In genomic region chr2:11173521-11173920, GRCm38 (mm10) we compare ENCODE assay signal across 10 mouse cellular contexts. TPM values are rescaled to one million over a fixed set of nuclear protein-coding genes. Genes with fewer than 3 reads are reported as not detected.
DNase-seq lines count a peak whose midpoint lies in the region; ATAC-seq and TF ChIP-seq lines count a peak whose summit lies in the region.
"Had no signal": no experiment of that assay in that cellular context is flagged by ENCODE, and none has a peak within 500 bp of the region (broad histone marks: within the 10 kb centered on the region; RNA-seq: fewer than 3 reads in every experiment).

No protein-coding gene starts in this region.

- no peak for ATAC-seq in megakaryocyte, adult 5-6 weeks (ENCODE audit: poor library complexity, severe bottlenecking)
- no peak for ATAC-seq in forebrain, embryonic 15.5 days (replicated peaks)
- ATAC-seq in midbrain, embryonic 11.5 days (ENCODE audit: low FRiP score): no peak
- ATAC-seq in lung, postnatal 0 days: no peak

- H3K9me3 ChIP-seq in megakaryocyte, embryonic 14.5 days: no peaks in the 10 kb centered on the region
- H3K9me3 ChIP-seq in forebrain, embryonic 15.5 days: no peaks in the 10 kb centered on the region
- H3K9me3 ChIP-seq in midbrain, embryonic 11.5 days (ENCODE audit: control insufficient read depth, low read length): no peaks in the 10 kb centered on the region
- no peaks in the 10 kb centered on the region for H3K9me3 ChIP-seq in lung, postnatal 0 days (ENCODE audit: low read length)
- H3K9me3 ChIP-seq: liver, embryonic 15.5 days had no signal

- TF ChIP-seq CTCF in lung, postnatal 0 days (IDR thresholded peaks at IDR 0.05): no peak

- peaks cover 44% of the 10 kb centered on the region for H3K36me3 ChIP-seq in megakaryocyte, embryonic 14.5 days (replicated peaks; ENCODE audit: low read length)
- H3K36me3 ChIP-seq in forebrain, embryonic 15.5 days: no peaks in the 10 kb centered on the region
- H3K36me3 ChIP-seq in midbrain, embryonic 11.5 days (ENCODE audit: control insufficient read depth, insufficient read depth, low read length): no peaks in the 10 kb centered on the region
- H3K36me3 ChIP-seq in lung, postnatal 0 days (ENCODE audit: insufficient read depth, low read length): no peaks in the 10 kb centered on the region
- H3K36me3 ChIP-seq: liver, embryonic 15.5 days had no signal

- peak overlapping the region; percentile 17; the same call in 1 of the 2 replicates for H3K4me2 ChIP-seq in forebrain, embryonic 15.5 days (replicated peaks)
- H3K4me2 ChIP-seq in midbrain, embryonic 11.5 days: peak overlapping the region; percentile 80; the same call in 1 of the 2 replicates
- H3K4me2 ChIP-seq in lung, postnatal 0 days (replicated peaks; ENCODE audit: low read depth, low read length): no peak overlapping the region

- peaks cover 81% of the 10 kb centered on the region for H3K4me1 ChIP-seq in megakaryocyte, embryonic 14.5 days
- peaks cover 18% of the 10 kb centered on the region for H3K4me1 ChIP-seq in forebrain, embryonic 15.5 days
- H3K4me1 ChIP-seq in midbrain, embryonic 11.5 days (ENCODE audit: control insufficient read depth, insufficient read depth, low read length): peaks cover 9% of the 10 kb centered on the region
- H3K4me1 ChIP-seq in lung, postnatal 0 days (ENCODE audit: insufficient read depth, low read depth, low read length): no peaks in the 10 kb centered on the region

- no peaks in the 10 kb centered on the region for H3K27me3 ChIP-seq in megakaryocyte, embryonic 14.5 days (replicated peaks)
- peaks cover 54% of the 10 kb centered on the region for H3K27me3 ChIP-seq in forebrain, embryonic 15.5 days
- peaks cover 3% of the 10 kb centered on the region; the same call in 1 of the 2 replicates for H3K27me3 ChIP-seq in midbrain, embryonic 11.5 days (ENCODE audit: control insufficient read depth, insufficient read depth, low read length)
- H3K27me3 ChIP-seq in lung, postnatal 0 days (replicated peaks; ENCODE audit: insufficient read depth, low read length): no peaks in the 10 kb centered on the region

- no peak for DNase-seq in midbrain, embryonic 11.5 days (ENCODE audit: low spot score, missing footprints)
- peak; percentile 72 for DNase-seq in thymus, postnatal 25 days
- DNase-seq in cerebellum, adult 18-20 months: no peak
- DNase-seq in right cerebral cortex, postnatal 10 days (ENCODE audit: low spot score in 2 of 2): no peak
- DNase-seq in lung, postnatal 0 days (ENCODE audit: low spot score): no peak

- H3K9ac ChIP-seq in forebrain, embryonic 15.5 days (replicated peaks): no peak overlapping the region
- H3K9ac ChIP-seq in midbrain, embryonic 11.5 days (ENCODE audit: low read length): no peak overlapping the region
- H3K9ac ChIP-seq in lung, postnatal 0 days (replicated peaks; ENCODE audit: low read depth): no peak overlapping the region
- H3K9ac ChIP-seq: liver, embryonic 15.5 days had no signal

- H3K27ac ChIP-seq in forebrain, embryonic 15.5 days (replicated peaks): no peak overlapping the region; the same call in 1 of the 2 replicates
- no peak overlapping the region for H3K27ac ChIP-seq in midbrain, embryonic 11.5 days (ENCODE audit: low read depth, low read length)
- no peak overlapping the region for H3K27ac ChIP-seq in lung, postnatal 0 days (ENCODE audit: low read length)
- H3K27ac ChIP-seq: liver, embryonic 15.5 days had no signal

- no peak for TF ChIP-seq EP300 in lung, postnatal 0 days (IDR thresholded peaks at IDR 0.05)

- peak overlapping the region; percentile 94 for H3K4me3 ChIP-seq in megakaryocyte, embryonic 14.5 days (replicated peaks)
- no peak overlapping the region for H3K4me3 ChIP-seq in forebrain, embryonic 15.5 days
- no peak overlapping the region for H3K4me3 ChIP-seq in midbrain, embryonic 11.5 days (ENCODE audit: low read depth, low read length)
- no peak overlapping the region for H3K4me3 ChIP-seq in lung, postnatal 0 days (ENCODE audit: low read depth, low read length)
- H3K4me3 ChIP-seq: liver, embryonic 15.5 days; myocyte had no signal

- 28% methylated on average over 4 of the region's 4 CpGs for WGBS in forebrain, embryonic 15.5 days
- WGBS in midbrain, embryonic 11.5 days: 36% methylated on average over 4 of the region's 4 CpGs
- 36% methylated on average over 4 of the region's 4 CpGs for WGBS in lung, postnatal 0 days

RNA-seq across cellular contexts. Expression of gene Prkcq, which starts 1.6 kb away (rescaled TPM):
- 11.0 and 22.0 TPM in 2 replicates for polyA plus RNA-seq in megakaryocyte, embryonic 14.5 days (2012; ENCODE audit: insufficient read depth, low replicate concordance)
- total RNA-seq in megakaryocyte, adult 5-6 weeks (2015): 3.2 and 4.3 TPM in 2 replicates
- 3.5 and 3.9 TPM in 2 replicates for total RNA-seq in megakaryocyte, adult 5-6 weeks (2017)
- polyA plus RNA-seq in forebrain, embryonic 15.5 days (2015; fragmentation: Nextera tagmentation; extraction: Ambion mirVana): 3.2 and 3.5 TPM in 2 replicates
- polyA plus RNA-seq in midbrain, embryonic 11.5 days (2014; fragmentation: Nextera tagmentation; extraction: Ambion mirVana): 2.3 and 2.5 TPM in 2 replicates
- 2.2 and 2.7 TPM in 2 replicates for polyA plus RNA-seq in lung, postnatal 0 days (2015; fragmentation: Nextera tagmentation; extraction: Ambion mirVana)
